Mouse (Mus musculus): Measurements from ENCODE around the gene Cdc14b.

- TF ChIP-seq POLR2A (IDR thresholded peaks at IDR 0.05; ENCODE audit: insufficient read length, low read depth) (no peak), POLR2AphosphoS2 (IDR thresholded peaks at IDR 0.05; ENCODE audit: insufficient read length, low read depth) (no peak)
Measured at GRCm38 (mm10) chr13:64318355-64318754, 43.3 kb upstream of the Cdc14b start.
